Mouse (Mus musculus) spleen, adult 2 months (tissue): ENCODE measurements at regions not wholly inside any gene's neighbourhood (a gene's known extent, or its start where the extent isn't known, plus 50 kb on each side); places are given as distances from the start of the nearest gene placed in this dataset.

Experiments used
- DNase-seq, 2 experiments: peaks; one replicate each; pipeline versions ENCODE4 v3.0.0 to v3.0.0-alpha.2; 2012 to 2021; ENCODE audit warnings: low spot score in 2 of 2, low read depth in 1 of 2
- H3K27ac ChIP-seq: fragments of 200-500 bp; 2 replicates; pipeline ENCODE4 v1.5.1; 2012; ENCODE audit warnings: low read length, inconsistent platforms; ENCODE audit not compliant: insufficient read depth
- H3K27me3 ChIP-seq: fragments of 200-500 bp; 2 replicates; pipeline ENCODE4 v1.6.1; 2012; ENCODE audit warnings: mild to moderate bottlenecking, moderate library complexity, low read length, inconsistent platforms; ENCODE audit not compliant: control insufficient read depth, insufficient read depth
- H3K36me3 ChIP-seq: fragments of 200-500 bp; 2 replicates; pipeline ENCODE4 v1.6.1; 2012; ENCODE audit warnings: mild to moderate bottlenecking, low read length, inconsistent platforms; ENCODE audit not compliant: control insufficient read depth, insufficient read depth
- H3K4me1 ChIP-seq: fragments of 200-500 bp; 2 replicates; pipeline ENCODE4 v1.6.1; 2011; ENCODE audit warnings: inconsistent platforms; ENCODE audit not compliant: control insufficient read depth, insufficient read depth, insufficient read length
- H3K4me3 ChIP-seq: fragments of 200-500 bp; 2 replicates; pipeline ENCODE4 v1.5.1; 2011; ENCODE audit warnings: mild to moderate bottlenecking, inconsistent platforms; ENCODE audit not compliant: insufficient read depth, insufficient read length; ENCODE audit errors: extremely low read depth
- CTCF ChIP-seq: fragments of 200-500 bp; IDR thresholded peaks from 2 replicates; pipeline ENCODE4 v1.5.1; 2011; ENCODE audit warnings: mild to moderate bottlenecking, inconsistent platforms; ENCODE audit not compliant: insufficient read depth, insufficient read length, insufficient replicate concordance; ENCODE audit errors: extremely low read depth
- POLR2A ChIP-seq: fragments of 200-500 bp; IDR thresholded peaks from 2 replicates; pipeline ENCODE4 v1.6.1; 2011; ENCODE audit warnings: low read depth, low read length, inconsistent platforms
- WGBS: fragments of 180-500 bp; shearing (Covaris S2); methylation state at CpG from one replicate; pipeline ENCODE4 v1.1.7; 2018; 5-methylcytosine and 5-hydroxymethylcytosine counted together

DNA sequence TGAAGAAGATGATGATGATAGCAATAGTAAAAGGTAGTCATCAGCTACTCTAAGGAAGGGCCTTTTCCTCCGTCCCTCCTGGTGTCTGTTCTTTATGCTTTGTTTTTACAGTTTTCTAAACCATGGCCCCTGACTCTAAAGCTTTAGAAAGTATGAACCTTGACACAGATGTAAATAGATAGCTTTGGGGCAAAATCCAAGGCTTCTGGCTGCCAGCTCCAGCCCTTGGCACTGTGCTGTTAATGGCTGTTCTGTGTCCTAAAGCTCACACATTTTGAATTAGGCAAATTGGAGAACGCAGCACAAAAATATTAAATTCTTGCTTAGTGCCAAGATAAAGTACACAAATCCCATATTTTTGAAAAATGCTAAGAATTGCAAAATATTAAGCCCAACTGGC is 155.8 kb upstream of the F930015N05Rik start:
- 93% methylated on average over 2 of the region's 2 CpGs for WGBS
- no peak overlapping the region for H3K27ac ChIP-seq
- no peaks in the 10 kb centered on the region for H3K4me1 ChIP-seq
- no peak overlapping the region for H3K4me3 ChIP-seq
- no peak for DNase-seq
- no peaks in the 10 kb centered on the region for H3K27me3 ChIP-seq
- H3K36me3 ChIP-seq = no peaks in the 10 kb centered on the region
- TF ChIP-seq CTCF = no peak
- no peak for TF ChIP-seq POLR2A

DNA sequence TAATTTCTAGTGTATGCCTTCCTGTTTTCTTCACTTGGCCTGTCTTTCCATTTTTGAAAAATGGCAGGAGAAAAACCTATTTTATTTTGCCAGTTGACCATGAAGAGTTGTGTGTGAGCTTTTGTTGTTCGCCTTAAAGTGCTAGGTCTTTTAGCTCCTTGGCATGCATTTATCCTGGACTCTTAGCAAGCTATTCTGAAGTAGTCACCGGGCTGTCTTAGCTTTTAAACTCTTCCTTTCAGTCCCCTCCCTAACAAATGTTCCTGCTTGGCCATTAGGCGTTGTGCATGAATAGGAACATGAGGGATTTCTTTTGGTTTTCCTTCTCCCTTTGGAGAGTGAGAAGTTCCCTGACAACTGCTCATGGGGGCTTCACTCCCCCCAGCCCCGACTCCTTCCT is 160.9 kb upstream of the F930015N05Rik start:
- Histone ChIP-seq H3K27ac (no peak overlapping the region), H3K4me3 (no peak overlapping the region), H3K4me1 (no peaks in the 10 kb centered on the region), H3K27me3 (no peaks in the 10 kb centered on the region), H3K36me3 (no peaks in the 10 kb centered on the region)
- WGBS = 83% methylated on average over 4 of the region's 4 CpGs
- no peak for DNase-seq
- TF ChIP-seq POLR2A (no peak), CTCF (no peak)

DNA sequence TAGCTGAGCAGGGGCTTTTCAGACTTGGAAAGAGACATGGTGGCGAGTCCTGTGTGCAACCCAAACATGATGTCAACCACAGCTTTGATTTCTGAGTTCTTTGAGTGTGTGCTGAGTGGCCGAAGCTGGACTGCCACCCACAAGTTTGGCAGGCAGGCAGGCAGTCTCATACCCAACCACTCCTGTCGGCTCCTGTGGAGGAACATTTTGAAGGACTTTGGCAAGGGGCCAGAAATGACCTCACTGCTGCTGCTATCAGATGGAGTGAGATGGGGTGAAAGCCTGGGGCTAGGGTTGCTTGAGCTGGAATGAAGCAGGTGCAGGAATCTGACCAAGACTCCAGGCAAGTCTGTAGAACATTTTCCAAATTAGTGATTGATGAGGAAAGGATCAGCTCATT is 162.7 kb upstream of the F930015N05Rik start:
- DNase-seq = no peak
- TF ChIP-seq CTCF = no peak
- no peak for TF ChIP-seq POLR2A
- Histone ChIP-seq H3K4me3 (no peak overlapping the region), H3K36me3 (no peaks in the 10 kb centered on the region), H3K4me1 (no peaks in the 10 kb centered on the region), H3K27me3 (no peaks in the 10 kb centered on the region), H3K27ac (no peak overlapping the region)
- WGBS = 62% methylated on average over 3 of the region's 3 CpGs

DNA sequence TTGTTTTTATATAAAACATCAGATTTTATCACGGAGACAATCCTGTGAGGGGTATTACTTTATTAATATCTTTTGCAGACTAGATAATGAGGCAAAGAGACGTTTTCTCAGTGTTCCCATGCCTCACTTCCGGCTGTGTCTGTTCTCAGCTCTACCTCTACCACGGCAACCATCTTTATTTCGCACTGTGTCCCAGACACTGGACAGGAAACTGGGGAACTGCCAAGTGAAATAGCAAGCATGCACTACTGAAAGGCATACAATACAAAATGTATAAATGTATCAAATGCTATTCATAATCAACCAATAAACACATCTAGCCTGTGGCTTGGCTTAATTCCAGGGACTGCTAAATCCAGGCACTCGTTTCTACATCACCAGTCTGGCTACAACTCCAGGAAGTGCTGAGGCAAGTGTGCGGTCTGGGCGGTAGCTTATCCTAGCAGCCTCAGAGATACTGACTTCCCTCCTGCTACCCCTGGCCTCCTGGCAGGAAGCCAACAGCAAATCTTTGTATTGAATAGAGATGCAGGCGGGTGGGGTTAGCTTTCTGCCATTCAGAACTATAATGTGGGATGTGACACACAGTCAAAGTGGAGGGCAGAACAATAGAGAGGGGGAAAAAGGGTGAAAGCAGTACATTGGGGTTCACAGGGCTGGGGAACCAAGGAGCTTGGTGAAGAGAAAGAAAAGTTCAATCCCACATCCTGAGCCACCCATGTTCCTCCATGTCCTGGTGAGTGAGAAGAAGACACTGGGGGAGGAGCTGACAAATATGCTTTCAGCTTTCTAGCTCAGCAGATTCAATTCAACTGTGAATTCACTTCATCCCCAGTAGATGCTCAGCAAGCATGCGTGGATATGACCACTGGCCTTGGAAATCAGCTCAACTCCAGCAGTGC is 164.0 kb upstream of the F930015N05Rik start:
- 12% methylated on average over 10 of the region's 10 CpGs for WGBS
- no peak overlapping the region for H3K4me3 ChIP-seq
- TF ChIP-seq CTCF (no peak), POLR2A (no peak)
- H3K36me3 ChIP-seq = no peaks in the 10 kb centered on the region
- H3K4me1 ChIP-seq = no peaks in the 10 kb centered on the region
- H3K27me3 ChIP-seq = no peaks in the 10 kb centered on the region
- no peak overlapping the region for H3K27ac ChIP-seq
- no peak for DNase-seq

DNA sequence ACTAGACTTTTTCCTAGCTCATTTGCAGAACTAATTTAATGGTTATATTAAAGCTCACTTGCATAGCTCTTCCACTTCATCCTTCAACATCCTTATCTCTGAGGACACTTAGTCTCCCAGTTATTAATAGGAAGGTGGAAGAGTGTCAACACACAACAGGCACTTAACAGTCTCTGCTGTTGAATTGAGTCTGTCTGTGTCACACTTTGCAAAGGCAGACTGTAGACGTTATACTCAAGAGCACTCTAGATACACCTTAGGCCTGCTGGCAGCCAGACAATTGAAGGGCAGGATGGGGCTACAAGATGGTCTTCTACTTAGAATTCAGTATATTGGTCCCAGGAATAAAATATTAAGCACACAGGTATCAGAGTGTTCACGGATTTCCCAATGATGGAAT is 172.6 kb upstream of the F930015N05Rik start:
- no peaks in the 10 kb centered on the region for H3K36me3 ChIP-seq
- no peaks in the 10 kb centered on the region for H3K27me3 ChIP-seq
- WGBS = 78% methylated on average over 2 of the region's 2 CpGs
- H3K4me1 ChIP-seq = no peaks in the 10 kb centered on the region
- H3K27ac ChIP-seq = no peak overlapping the region
- H3K4me3 ChIP-seq = no peak overlapping the region
- DNase-seq = no peak
- no peak for TF ChIP-seq CTCF
- TF ChIP-seq POLR2A = no peak

DNA sequence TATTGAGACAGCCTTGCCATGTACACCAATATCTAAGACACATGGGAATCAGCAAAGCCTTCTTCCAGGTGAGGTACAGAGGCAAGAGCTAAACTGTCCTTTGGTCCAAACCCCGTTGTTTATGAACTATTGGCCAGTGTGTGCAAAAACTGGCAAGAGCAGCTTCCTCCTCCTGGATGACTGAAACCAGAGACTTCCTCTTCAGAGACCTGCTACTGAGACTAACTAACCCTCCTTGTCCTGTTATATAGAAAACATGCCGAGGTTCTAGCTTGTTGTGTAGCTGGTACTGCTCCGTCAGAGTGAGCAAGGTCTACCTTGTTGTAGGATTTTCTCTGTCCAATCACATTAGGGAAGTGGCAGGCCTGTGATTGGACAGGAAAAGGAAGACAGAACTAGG is 174.3 kb upstream of the F930015N05Rik start:
- Histone ChIP-seq H3K4me3 (no peak overlapping the region), H3K27ac (no peak overlapping the region), H3K36me3 (no peaks in the 10 kb centered on the region), H3K27me3 (no peaks in the 10 kb centered on the region), H3K4me1 (no peaks in the 10 kb centered on the region)
- WGBS = 19% methylated on average over 3 of the region's 3 CpGs
- no peak for TF ChIP-seq CTCF
- TF ChIP-seq POLR2A = no peak
- no peak for DNase-seq

DNA sequence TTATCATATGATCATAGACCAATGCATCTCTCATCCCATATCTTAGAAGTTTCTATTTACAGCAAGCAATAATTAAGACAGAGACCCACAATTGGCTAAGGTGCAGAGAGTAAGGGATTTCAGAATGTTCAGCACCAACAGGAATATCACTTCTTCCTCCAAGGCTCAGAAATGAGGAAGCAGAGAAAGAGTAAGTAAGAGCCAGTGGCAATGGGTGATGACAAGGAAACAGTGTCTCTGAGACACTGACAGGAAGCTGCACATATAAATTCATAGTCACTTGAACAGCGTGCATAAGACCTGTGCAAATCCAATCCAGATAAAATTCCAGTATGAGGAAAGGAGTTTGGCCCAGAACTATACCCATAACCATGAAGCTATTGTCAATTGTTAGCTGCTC is 178.7 kb upstream of the F930015N05Rik start:
- H3K27me3 ChIP-seq = no peaks in the 10 kb centered on the region
- H3K4me3 ChIP-seq = no peak overlapping the region
- H3K36me3 ChIP-seq = no peaks in the 10 kb centered on the region
- no peaks in the 10 kb centered on the region for H3K4me1 ChIP-seq
- DNase-seq = no peak
- 5% methylated on average over 1 of the region's 1 CpGs for WGBS
- TF ChIP-seq CTCF (no peak), POLR2A (no peak)
- H3K27ac ChIP-seq = no peak overlapping the region
